Comparison of ENCODE assay signal across 10 mouse cellular contexts in genomic region chr7:64185203-64185931, GRCm38 (mm10). TPM values are rescaled to one million over a fixed set of nuclear protein-coding genes. Genes with fewer than 3 reads are reported as not detected.
A peak's percentile ranks its signal among the peaks of the same experiment; 100 is the strongest.
DNase-seq lines count a peak whose midpoint lies in the region.
"Had no signal": no experiment of that assay in that cellular context is flagged by ENCODE, and none has a peak within 500 bp of the region (broad histone marks: within the 10 kb centered on the region; RNA-seq: fewer than 3 reads in every experiment).

No protein-coding gene starts in this region.

- no peaks in the 10 kb centered on the region for H3K36me3 ChIP-seq in embryonic facial prominence, embryonic 10.5 days (replicated peaks)
- no peaks in the 10 kb centered on the region for H3K36me3 ChIP-seq in limb, embryonic 10.5 days

- H3K27ac ChIP-seq in embryonic facial prominence, embryonic 10.5 days (replicated peaks), result peak overlapping the region; percentile 77
- H3K27ac ChIP-seq in limb, embryonic 10.5 days, result peak overlapping the region; percentile 74
- H3K27ac ChIP-seq: kidney, postnatal 0 days had no signal

- 29% methylated on average over 10 of the region's 10 CpGs for WGBS in embryonic facial prominence, embryonic 10.5 days
- WGBS in limb, embryonic 10.5 days, result 32% methylated on average over 10 of the region's 10 CpGs

- H3K4me3 ChIP-seq in embryonic facial prominence, embryonic 10.5 days, result 0 out of 2 replicates have a peak overlapping the region, but pooled peaks have one; percentile 1
- H3K4me3 ChIP-seq in limb, embryonic 10.5 days, result no peak overlapping the region

- intact Hi-C loops in left cerebral cortex, postnatal 36 days (cut with DNase I), result no loop called here

- no peaks in the 10 kb centered on the region for H3K9me3 ChIP-seq in embryonic facial prominence, embryonic 10.5 days
- no peaks in the 10 kb centered on the region for H3K9me3 ChIP-seq in limb, embryonic 10.5 days (replicated peaks)

- H3K4me1 ChIP-seq in embryonic facial prominence, embryonic 10.5 days, result peaks cover 15% of the 10 kb centered on the region
- H3K4me1 ChIP-seq in limb, embryonic 10.5 days, result peaks cover 14% of the 10 kb centered on the region

- DNase-seq in Muller cell, postnatal 12 days (ENCODE audit: inconsistent ontology term), result peak; percentile 47
- DNase-seq in embryonic facial prominence, embryonic 10.5 days (ENCODE audit: low spot score), result peak; percentile 68
- peak; percentile 64 for DNase-seq in limb, embryonic 10.5 days (ENCODE audit: low spot score)
- DNase-seq in thymus, adult 18-20 months, result peak; percentile 30 to 43
- no peak for DNase-seq in left cerebral cortex, postnatal 36 days (ENCODE audit: low spot score in 2 of 2)
- no peak for DNase-seq in urinary bladder, postnatal 36 days (ENCODE audit: low spot score in 2 of 2)
- no peak for DNase-seq in lung, postnatal 25 days (ENCODE audit: low spot score)
- DNase-seq: cerebellum, adult 11 months had no signal

- peaks cover 11% of the 10 kb centered on the region for H3K27me3 ChIP-seq in embryonic facial prominence, embryonic 10.5 days (replicated peaks; ENCODE audit: low read depth, poor library complexity, severe bottlenecking)
- peaks cover 14% of the 10 kb centered on the region for H3K27me3 ChIP-seq in limb, embryonic 10.5 days (ENCODE audit: low read depth, poor library complexity, severe bottlenecking)

RNA-seq across cellular contexts. Expression of gene Trpm1, which starts 31.7 kb away (rescaled TPM):
- 13.0 and 16.0 TPM in 2 replicates for polyA plus RNA-seq in embryonic facial prominence, embryonic 10.5 days (2016; fragmentation: Nextera tagmentation; extraction: Ambion mirVana)
- polyA plus RNA-seq in limb, embryonic 10.5 days (2016; fragmentation: Nextera tagmentation; extraction: Ambion mirVana), result 3.6 TPM in 2 replicates
- 1 to 10 TPM in 1 of 2 experiments, not detected in 1; 1.6 TPM for total RNA-seq in left cerebral cortex, postnatal 36 days (2021)
- polyA plus RNA-seq: heart, embryonic 14.5 days had no signal

Comparison
In these comparisons a context has a peak if more than half of its experiments do, and no peak if none do; other contexts are left out.
1. DNase-seq: peak in Muller cell, postnatal 12 days (single experiment), embryonic facial prominence, embryonic 10.5 days (single experiment), limb, embryonic 10.5 days (single experiment) and thymus, adult 18-20 months (2 of 2); none in left cerebral cortex, postnatal 36 days (0 of 2), urinary bladder, postnatal 36 days (0 of 2) and lung, postnatal 25 days (single experiment).